Mouse (Mus musculus): Measurements from ENCODE around the gene Pcp4l1. TPM values are rescaled to one million over a fixed set of nuclear protein-coding genes. Genes with fewer than 3 reads are reported as not detected.
"Not testable (repeated sequence)": the region's sequence is repeated elsewhere in the genome, so short reads cannot be mapped to it uniquely, and the experiment has no call there.

Pcp4l1 gene
- total and polyA plus RNA-seq, 2 experiments from 2014 or later, result 48.7 to 164 TPM

DNA sequence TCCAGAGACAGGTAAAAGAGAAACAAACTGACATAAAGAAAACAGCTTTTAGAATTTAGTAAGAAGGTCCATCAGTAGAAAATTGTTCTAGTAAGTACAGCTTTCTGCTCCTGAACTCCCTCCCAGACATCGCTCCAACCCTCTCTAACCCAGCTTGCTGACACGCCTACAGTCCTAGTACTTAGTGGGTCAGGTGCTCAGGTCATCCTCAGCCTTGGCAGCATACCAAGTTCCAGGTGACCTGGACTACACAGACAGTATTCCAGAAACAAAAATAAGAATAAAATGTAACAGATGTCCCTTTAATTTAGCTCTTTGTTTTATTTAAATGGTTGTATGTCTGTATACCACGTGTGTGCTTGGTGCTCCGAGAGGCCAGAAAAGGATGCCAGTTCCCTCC is 44.1 kb downstream of the Pcp4l1 start:
- H3K36me3 ChIP-seq (replicated peaks; ENCODE audit: control insufficient read depth, insufficient read depth, low read length), result no peaks in the 10 kb centered on the region
- no peaks in the 10 kb centered on the region for H3K9me3 ChIP-seq (replicated peaks; ENCODE audit: control insufficient read depth, low read length)
- no peak overlapping the region for H3K4me2 ChIP-seq (ENCODE audit: low read depth, low read length)
- no peaks in the 10 kb centered on the region for H3K27me3 ChIP-seq (ENCODE audit: control insufficient read depth, insufficient read depth, low read length)
- DNase-seq (ENCODE audit: low spot score) (no peak), ATAC-seq (ENCODE audit: insufficient read depth, low read depth) (no peak)
- 83% methylated on average over 4 of the region's 4 CpGs for WGBS
- no peak overlapping the region for H3K9ac ChIP-seq (replicated peaks; ENCODE audit: low read depth, low read length)
- no peak overlapping the region for H3K27ac ChIP-seq (ENCODE audit: low read depth)
- H3K4me1 ChIP-seq (ENCODE audit: control insufficient read depth, insufficient read depth), result peaks cover 11% of the 10 kb centered on the region
- TF ChIP-seq CTCF (IDR thresholded peaks at IDR 0.05; ENCODE audit: low read depth), result no peak
- TF ChIP-seq EP300 (IDR thresholded peaks at IDR 0.05; ENCODE audit: low read depth), result no peak
- no peak overlapping the region for H3K4me3 ChIP-seq (ENCODE audit: low read depth, low read length)

- no peak for DNase-seq (ENCODE audit: low spot score)
- H3K36me3 ChIP-seq (replicated peaks; ENCODE audit: control insufficient read depth, insufficient read depth, low read length), result peaks cover 3% of the 10 kb centered on the region; the same call in 1 of the 2 replicates
Measured at GRCm38 (mm10) chr1:171150838-171151391, 45.2 kb downstream of the Pcp4l1 start.

GRCm38 (mm10) chr1:171149974-171150760 is 45.9 kb downstream of the Pcp4l1 start, which contains the start of the genes Sdhc and Mpz:
Gene Sdhc (minus strand): TSS chr1:171150603.
Gene Mpz (plus strand): TSS chr1:171150711.
- peak within 1 kb of the TSS; percentile 93 for H3K9ac ChIP-seq (replicated peaks; ENCODE audit: low read depth, low read length)
- H3K36me3 ChIP-seq (replicated peaks; ENCODE audit: control insufficient read depth, insufficient read depth, low read length), result peaks cover 11% of the 10 kb centered on the region
- H3K27ac ChIP-seq (ENCODE audit: low read depth), result peak within 1 kb of the TSS; percentile 97
- peaks cover 11% of the 10 kb centered on the region for H3K4me1 ChIP-seq (ENCODE audit: control insufficient read depth, insufficient read depth)
- no peaks in the 10 kb centered on the region for H3K27me3 ChIP-seq (ENCODE audit: control insufficient read depth, insufficient read depth, low read length)
- no peaks in the 10 kb centered on the region for H3K9me3 ChIP-seq (replicated peaks; ENCODE audit: control insufficient read depth, low read length)
- 1% methylated on average over 34 of the region's 34 CpGs for WGBS
- TF ChIP-seq CTCF (IDR thresholded peaks at IDR 0.05; ENCODE audit: low read depth), result no peak
- TF ChIP-seq EP300 (IDR thresholded peaks at IDR 0.05; ENCODE audit: low read depth), result no peak
- ATAC-seq (ENCODE audit: insufficient read depth, low read depth) (peak; percentile 98), DNase-seq (ENCODE audit: low spot score) (peak; percentile 89)
- H3K4me3 ChIP-seq (ENCODE audit: low read depth, low read length), result peak within 1 kb of the TSS; percentile 78
- peak within 1 kb of the TSS; percentile 87 for H3K4me2 ChIP-seq (ENCODE audit: low read depth, low read length)

More at GRCm38 (mm10) chr1:171150838-171151391, 45.2 kb downstream of the Pcp4l1 start:
- peak overlapping the region; percentile 87 for H3K4me2 ChIP-seq (ENCODE audit: low read depth, low read length)
- H3K9ac ChIP-seq (replicated peaks; ENCODE audit: low read depth, low read length), result peak overlapping the region; percentile 93
- ATAC-seq (ENCODE audit: insufficient read depth, low read depth), result peak; percentile 6; the same call in 1 of the 2 replicates
- H3K4me1 ChIP-seq (ENCODE audit: control insufficient read depth, insufficient read depth), result peaks cover 11% of the 10 kb centered on the region
- no peak for TF ChIP-seq EP300 (IDR thresholded peaks at IDR 0.05; ENCODE audit: low read depth)
- TF ChIP-seq CTCF (IDR thresholded peaks at IDR 0.05; ENCODE audit: low read depth), result no peak
- peak overlapping the region; percentile 78 for H3K4me3 ChIP-seq (ENCODE audit: low read depth, low read length)
- WGBS, result 7% methylated on average over 18 of the region's 18 CpGs
- peak overlapping the region; percentile 47 for H3K27ac ChIP-seq (ENCODE audit: low read depth)
- no peaks in the 10 kb centered on the region for H3K27me3 ChIP-seq (ENCODE audit: control insufficient read depth, insufficient read depth, low read length)
- H3K9me3 ChIP-seq (replicated peaks; ENCODE audit: control insufficient read depth, low read length), result no peaks in the 10 kb centered on the region

- H3K27me3 ChIP-seq (ENCODE audit: control insufficient read depth, insufficient read depth, low read length); H3K9ac ChIP-seq (replicated peaks; ENCODE audit: low read depth, low read length); DNase-seq (ENCODE audit: low spot score); H3K27ac ChIP-seq (ENCODE audit: low read depth); H3K4me1 ChIP-seq (ENCODE audit: control insufficient read depth, insufficient read depth); H3K4me2 ChIP-seq (ENCODE audit: low read depth, low read length); H3K4me3 ChIP-seq (ENCODE audit: low read depth, low read length); ATAC-seq (ENCODE audit: insufficient read depth, low read depth); H3K9me3 ChIP-seq (replicated peaks; ENCODE audit: control insufficient read depth, low read length): not testable (repeated sequence)
- H3K36me3 ChIP-seq (replicated peaks; ENCODE audit: control insufficient read depth, insufficient read depth, low read length), result peaks cover 65% of the 10 kb centered on the region
- WGBS, result 66% methylated on average over 9 of the region's 11 CpGs
Measured at GRCm38 (mm10) chr1:171142981-171143380, 53.1 kb downstream of the Pcp4l1 start.

- H3K9me3 ChIP-seq (replicated peaks; ENCODE audit: control insufficient read depth, low read length); DNase-seq (ENCODE audit: low spot score); H3K4me2 ChIP-seq (ENCODE audit: low read depth, low read length); H3K9ac ChIP-seq (replicated peaks; ENCODE audit: low read depth, low read length); ATAC-seq (ENCODE audit: insufficient read depth, low read depth); H3K4me1 ChIP-seq (ENCODE audit: control insufficient read depth, insufficient read depth); H3K4me3 ChIP-seq (ENCODE audit: low read depth, low read length); H3K27ac ChIP-seq (ENCODE audit: low read depth); H3K27me3 ChIP-seq (ENCODE audit: control insufficient read depth, insufficient read depth, low read length): not testable (repeated sequence)
- peaks cover 81% of the 10 kb centered on the region for H3K36me3 ChIP-seq (replicated peaks; ENCODE audit: control insufficient read depth, insufficient read depth, low read length)
- WGBS, result 90% methylated on average over 8 of the region's 8 CpGs
Measured at GRCm38 (mm10) chr1:171137486-171138155, 58.4 kb downstream of the Pcp4l1 start.

Measured in heart, postnatal 0 days (tissue).